Mouse (Mus musculus): ENCODE results near the gene Wfikkn2.

DNA sequence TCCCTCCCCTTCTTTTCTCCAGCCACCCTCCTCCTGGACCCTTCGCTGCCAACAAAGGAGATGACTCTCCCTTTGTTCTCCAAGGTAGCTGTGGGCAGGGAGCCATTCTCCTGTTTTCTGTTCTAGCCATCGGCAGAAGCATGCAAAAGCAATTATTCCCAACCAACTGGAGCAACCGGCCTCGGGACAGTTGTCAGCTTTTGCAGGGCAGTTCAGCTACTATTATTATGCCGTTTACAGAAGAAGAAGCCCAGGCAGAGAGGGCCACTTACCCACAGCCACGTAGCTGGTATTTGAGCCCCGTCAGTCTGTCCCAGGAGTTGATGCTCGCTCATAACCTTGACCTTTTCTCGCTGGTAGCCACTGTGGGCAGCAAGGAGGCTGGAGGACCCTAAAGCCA, 17.4 kb downstream of the Wfikkn2 start:
- TF ChIP-seq ZNF384 (IDR thresholded peaks at IDR 0.05; ENCODE audit: low read depth, low read length) (no peak), CTCF (conservative IDR thresholded peaks at IDR 0.05 in 1 of 2, IDR thresholded peaks at IDR 0.05 in 1 of 2; ENCODE audit: low read depth in 2 of 2, low read length in 2 of 2) (no peak), EP300 (IDR thresholded peaks at IDR 0.05; ENCODE audit: low read length) (no peak), POLR2A (IDR thresholded peaks at IDR 0.05; ENCODE audit: low read depth, low read length) (no peak), E2F4 (IDR thresholded peaks at IDR 0.05; ENCODE audit: insufficient replicate concordance, low read depth, low read length) (no peak), CHD1 (IDR thresholded peaks at IDR 0.05; ENCODE audit: low read depth, low read length) (no peak), ELF1 (IDR thresholded peaks at IDR 0.05; ENCODE audit: low read depth, low read length) (no peak)

Data from CH12.LX (cell line).